Mouse (Mus musculus) C2C12 (cell line): ENCODE data around the gene Gm49322. TPM values are rescaled to one million over a fixed set of nuclear protein-coding genes. Genes with fewer than 3 reads are reported as not detected.

Experiments used
- H3K27me3 ChIP-seq: one replicate; pipeline ENCODE4 v1.6.1; 2011; ENCODE audit not compliant: control insufficient read depth, insufficient read depth, insufficient read length
- H3K36me3 ChIP-seq: one replicate; pipeline ENCODE4 v1.6.1; 2011; ENCODE audit not compliant: control insufficient read depth, insufficient read depth
- H3K4me3 ChIP-seq: one replicate; pipeline ENCODE4 v1.5.1; 2011; ENCODE audit warnings: mild to moderate bottlenecking, control low read depth; ENCODE audit not compliant: poor library complexity, insufficient read depth, severe bottlenecking
- H3K79me2 ChIP-seq: one replicate; pipeline ENCODE4 v1.6.1; 2011; ENCODE audit not compliant: control insufficient read depth, insufficient read depth
- H3K79me3 ChIP-seq: one replicate; pipeline ENCODE4 v1.6.1; 2011; ENCODE audit warnings: low read depth, control low read depth
- H3ac ChIP-seq: one replicate; pipeline ENCODE3; 2011; ENCODE audit warnings: low read depth; ENCODE audit not compliant: control insufficient read depth, insufficient read length
- CEBPB ChIP-seq: IDR thresholded peaks from one replicate; pipeline ENCODE4 v1.6.1; 2011; ENCODE audit warnings: low read depth, mild to moderate bottlenecking, control low read depth, moderate library complexity
- CTCF ChIP-seq: IDR thresholded peaks from one replicate; pipeline ENCODE4 v1.5.1; 2011; ENCODE audit not compliant: control insufficient read depth, insufficient read depth, insufficient read length
- FOSL1 ChIP-seq: IDR thresholded peaks from one replicate; pipeline ENCODE4 v1.8.0; 2011; ENCODE audit warnings: mild to moderate bottlenecking, low read length; ENCODE audit not compliant: poor library complexity, insufficient read depth, severe bottlenecking
- MAX ChIP-seq: IDR thresholded peaks from one replicate; pipeline ENCODE4 v1.6.1; 2011; ENCODE audit warnings: mild to moderate bottlenecking, control low read depth
- MYOD1 ChIP-seq: IDR thresholded peaks from one replicate; pipeline ENCODE4 v1.6.1; 2011; ENCODE audit warnings: low read depth; ENCODE audit not compliant: control insufficient read depth, insufficient read length
- MYOG ChIP-seq: IDR thresholded peaks from one replicate; pipeline ENCODE4 v1.6.1; 2011; ENCODE audit not compliant: control insufficient read depth, insufficient read length; ENCODE audit errors: extremely low read depth
- USF1 ChIP-seq: IDR thresholded peaks from one replicate; pipeline ENCODE4 v1.6.1; 2011; ENCODE audit warnings: low read depth, mild to moderate bottlenecking, control low read depth, moderate library complexity
- polyA plus RNA-seq: library from polyadenylated mRNA; unstranded; fragments of >200 nt; fragmentation: generic; extraction: Trizol; gene quantifications from one replicate; pipeline ENCODE4 v1.2.1, GENCODE M21; 2012; ENCODE audit warnings: missing spikeins

Gm49322 gene
- polyA plus RNA-seq, 1 experiment: 1.0 TPM

- H3K27me3 ChIP-seq: no peaks in the 10 kb centered on the region
- no peak overlapping the region for H3ac ChIP-seq
- peaks cover 13% of the 10 kb centered on the region for H3K36me3 ChIP-seq
- H3K79me3 ChIP-seq: peaks cover 20% of the 10 kb centered on the region
- peaks cover 40% of the 10 kb centered on the region for H3K79me2 ChIP-seq
- TF ChIP-seq MYOD1: no peak
- TF ChIP-seq MAX: no peak
- TF ChIP-seq USF1: no peak
- no peak for TF ChIP-seq MYOG
- no peak for TF ChIP-seq CTCF
- no peak for TF ChIP-seq FOSL1
- no peak for TF ChIP-seq CEBPB
- H3K4me3 ChIP-seq: no peak overlapping the region
Observed at GRCm38 (mm10) chr10:80584642-80585552, 20.9 kb upstream of the Gm49322 start.

GRCm38 (mm10) chr10:80585581-80585980, 20.2 kb upstream of the Gm49322 start:
- Histone ChIP-seq H3K36me3 (peaks cover 13% of the 10 kb centered on the region), H3K79me2 (peaks cover 42% of the 10 kb centered on the region), H3ac (no peak overlapping the region), H3K27me3 (no peaks in the 10 kb centered on the region), H3K79me3 (peaks cover 20% of the 10 kb centered on the region), H3K4me3 (no peak overlapping the region)
- TF ChIP-seq USF1 (no peak), MAX (no peak), MYOG (no peak), CEBPB (no peak), MYOD1 (no peak), FOSL1 (no peak), CTCF (no peak)

- Histone ChIP-seq H3K27me3 (no peaks in the 10 kb centered on the region), H3K36me3 (peaks cover 13% of the 10 kb centered on the region), H3ac (no peak overlapping the region), H3K79me2 (peaks cover 42% of the 10 kb centered on the region), H3K4me3 (no peak overlapping the region), H3K79me3 (peaks cover 20% of the 10 kb centered on the region)
- TF ChIP-seq MAX (no peak), MYOG (no peak), MYOD1 (no peak), CEBPB (no peak), FOSL1 (no peak), USF1 (no peak), CTCF (no peak)
Observed at GRCm38 (mm10) chr10:80586407-80587304, 19.2 kb upstream of the Gm49322 start.

- H3K79me3 ChIP-seq: peaks cover 20% of the 10 kb centered on the region
- H3K79me2 ChIP-seq: peaks cover 42% of the 10 kb centered on the region
- H3ac ChIP-seq: no peak overlapping the region
- TF ChIP-seq USF1: no peak
- TF ChIP-seq CTCF: no peak
- no peak for TF ChIP-seq FOSL1
- no peak for TF ChIP-seq MYOD1
- no peak for TF ChIP-seq MYOG
- no peak for TF ChIP-seq CEBPB
- no peak for TF ChIP-seq MAX
- H3K4me3 ChIP-seq: no peak overlapping the region
- peaks cover 13% of the 10 kb centered on the region for H3K36me3 ChIP-seq
- no peaks in the 10 kb centered on the region for H3K27me3 ChIP-seq
Observed at GRCm38 (mm10) chr10:80587305-80587657, 18.5 kb upstream of the Gm49322 start.

GRCm38 (mm10) chr10:80589127-80589878, 16.5 kb upstream of the Gm49322 start:
- Histone ChIP-seq H3K27me3 (no peaks in the 10 kb centered on the region), H3K79me2 (peaks cover 42% of the 10 kb centered on the region), H3K79me3 (peaks cover 20% of the 10 kb centered on the region), H3K4me3 (peak overlapping the region; percentile 86), H3K36me3 (peaks cover 3% of the 10 kb centered on the region), H3ac (peak overlapping the region; percentile 98)
- no peak for TF ChIP-seq USF1
- TF ChIP-seq MAX: no peak
- TF ChIP-seq CTCF: no peak
- TF ChIP-seq MYOG: no peak
